Mouse (Mus musculus): ENCODE measurements around the gene Aunip. TPM values are rescaled to one million over a fixed set of nuclear protein-coding genes. Genes with fewer than 3 reads are reported as not detected.
"Not testable (repeated sequence)": the region's sequence is repeated elsewhere in the genome, so short reads cannot be mapped to it uniquely, and the experiment has no call there.

Aunip gene
- polyA plus RNA-seq, 1 experiment from 2014 or later = 13.7 TPM

DNA sequence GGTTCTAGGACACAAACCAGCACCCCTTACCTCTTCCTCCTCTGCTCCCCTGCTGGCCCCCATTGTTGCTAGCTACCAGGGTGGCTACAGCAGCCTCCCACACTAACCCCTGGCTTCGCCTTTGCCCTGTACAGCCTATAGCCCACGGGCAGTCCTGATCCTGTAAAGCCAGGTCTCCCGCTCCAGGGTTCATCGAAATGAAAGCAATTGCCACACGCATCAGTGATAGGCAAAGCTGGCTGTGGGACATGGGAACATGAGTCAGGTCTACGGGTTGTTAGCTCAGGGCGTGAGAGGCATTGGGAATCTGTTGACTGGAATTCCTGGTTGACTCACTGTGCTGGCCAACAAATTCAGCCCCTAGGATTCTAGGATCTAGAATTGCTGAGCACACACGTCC is 28.4 kb upstream of the Aunip start:
- 69% methylated on average over 8 of the region's 8 CpGs for WGBS (ENCODE audit: insufficient replicate concordance)

DNA sequence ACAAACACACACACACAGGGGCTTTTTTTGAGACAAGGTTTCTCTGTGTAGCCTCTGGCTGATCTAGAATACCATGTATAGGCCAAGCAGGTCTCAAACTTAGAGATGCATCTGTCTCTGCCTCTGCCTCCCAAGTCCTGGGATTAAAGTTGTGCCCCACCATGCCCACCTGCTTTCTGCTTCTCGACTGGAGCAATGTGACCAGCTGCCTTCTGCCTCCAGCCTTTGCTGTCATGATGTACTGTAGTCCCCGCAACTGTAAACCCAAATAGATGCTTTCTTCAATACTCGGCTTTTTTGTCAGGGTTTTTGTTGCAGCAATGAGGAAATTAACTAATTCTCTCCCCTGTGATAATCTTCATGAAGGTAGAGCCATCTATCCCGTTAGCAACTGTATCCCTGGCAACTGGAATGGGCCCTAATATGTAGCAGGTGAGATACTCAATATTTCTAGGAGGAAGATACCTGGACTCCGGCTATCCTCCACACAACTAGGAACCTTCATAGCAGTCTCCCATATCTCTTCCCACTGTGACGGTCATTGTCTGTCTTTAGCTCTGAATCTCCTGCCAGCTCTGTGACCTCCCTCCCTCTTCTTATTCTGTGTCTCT is 27.6 kb upstream of the Aunip start:
- H3K36me3 ChIP-seq (ENCODE audit: control insufficient read depth, insufficient read depth) = no peaks in the 10 kb centered on the region
- no peak overlapping the region for H3K27ac ChIP-seq (ENCODE audit: low read length)
- WGBS (ENCODE audit: insufficient replicate concordance) = 56% methylated on average over 6 of the region's 6 CpGs
- no peaks in the 10 kb centered on the region; the same call in 1 of the 2 replicates for H3K27me3 ChIP-seq (ENCODE audit: control insufficient read depth, insufficient read depth, low read depth, low read length)
- no peak overlapping the region for H3K9ac ChIP-seq (ENCODE audit: low read depth, low read length)
- H3K4me2 ChIP-seq (ENCODE audit: low read depth, low read length) = no peak overlapping the region
- no peak overlapping the region for H3K4me3 ChIP-seq (ENCODE audit: low read depth, low read length)
- ATAC-seq (ENCODE audit: low read depth) = no peak
- H3K4me1 ChIP-seq (ENCODE audit: control insufficient read depth, low read depth, low read length) = peaks cover 4% of the 10 kb centered on the region
- no peaks in the 10 kb centered on the region for H3K9me3 ChIP-seq (replicated peaks; ENCODE audit: control insufficient read depth, low read length)

More for the DNA sequence above, 28.4 kb upstream of the Aunip start:
- Histone ChIP-seq H3K4me1 (ENCODE audit: control insufficient read depth, low read depth, low read length) (peaks cover 7% of the 10 kb centered on the region), H3K4me2 (ENCODE audit: low read depth, low read length) (no peak overlapping the region), H3K4me3 (ENCODE audit: low read depth, low read length) (no peak overlapping the region), H3K36me3 (ENCODE audit: control insufficient read depth, insufficient read depth) (no peaks in the 10 kb centered on the region), H3K9me3 (replicated peaks; ENCODE audit: control insufficient read depth, low read length) (no peaks in the 10 kb centered on the region), H3K27ac (ENCODE audit: low read length) (no peak overlapping the region), H3K9ac (ENCODE audit: low read depth, low read length) (no peak overlapping the region), H3K27me3 (ENCODE audit: control insufficient read depth, insufficient read depth, low read depth, low read length) (no peaks in the 10 kb centered on the region; the same call in 1 of the 2 replicates)
- ATAC-seq (ENCODE audit: low read depth) = no peak

DNA sequence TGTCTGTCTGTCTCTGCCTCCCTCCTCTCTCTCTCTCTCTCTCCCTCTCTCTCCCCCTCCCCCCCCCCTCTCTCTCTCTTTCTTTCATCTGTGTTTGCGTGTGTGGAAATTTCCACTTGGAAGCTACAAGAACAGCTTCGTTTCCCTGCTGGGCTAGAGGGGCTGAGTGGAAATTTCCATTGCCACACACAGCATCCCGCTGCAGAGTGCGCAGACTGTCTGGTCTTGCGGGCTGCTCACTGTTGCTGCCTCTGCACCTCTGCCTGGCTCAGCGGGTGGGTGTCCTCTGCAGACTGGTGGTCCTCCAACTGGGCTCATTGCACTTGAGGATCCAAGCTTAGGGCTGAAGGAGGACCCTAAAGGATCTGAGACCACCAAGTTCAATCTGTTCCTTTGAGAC is 27.1 kb upstream of the Aunip start:
- Histone ChIP-seq H3K4me2 (ENCODE audit: low read depth, low read length) (no peak overlapping the region), H3K4me1 (ENCODE audit: control insufficient read depth, low read depth, low read length) (peaks cover 4% of the 10 kb centered on the region), H3K9ac (ENCODE audit: low read depth, low read length) (no peak overlapping the region), H3K36me3 (ENCODE audit: control insufficient read depth, insufficient read depth) (no peaks in the 10 kb centered on the region), H3K27me3 (ENCODE audit: control insufficient read depth, insufficient read depth, low read depth, low read length) (no peaks in the 10 kb centered on the region; the same call in 1 of the 2 replicates), H3K27ac (ENCODE audit: low read length) (no peak overlapping the region), H3K9me3 (replicated peaks; ENCODE audit: control insufficient read depth, low read length) (no peaks in the 10 kb centered on the region), H3K4me3 (ENCODE audit: low read depth, low read length) (no peak overlapping the region)
- no peak for ATAC-seq (ENCODE audit: low read depth)
- WGBS (ENCODE audit: insufficient replicate concordance) = 57% methylated on average over 6 of the region's 6 CpGs

DNA sequence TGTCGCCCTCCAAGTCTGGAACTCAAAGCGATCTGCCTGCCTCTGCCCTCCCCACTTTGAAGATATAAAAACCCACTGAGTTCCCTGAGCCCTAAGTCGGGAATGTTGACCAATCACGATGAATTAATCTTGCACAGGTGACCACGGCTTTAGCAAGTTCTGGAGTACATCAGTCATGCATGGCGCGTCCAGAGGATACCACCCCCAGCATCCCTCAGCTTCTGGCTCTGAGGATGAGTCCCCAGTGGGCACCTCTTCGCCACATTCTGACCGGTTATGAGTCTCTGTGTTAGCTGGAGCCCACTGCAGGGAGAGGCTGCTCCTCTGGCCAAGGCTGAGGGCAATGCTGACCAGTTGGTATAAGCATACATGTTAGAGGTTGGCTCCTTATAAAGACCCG is 26.6 kb upstream of the Aunip start:
- Histone ChIP-seq H3K27me3 (ENCODE audit: control insufficient read depth, insufficient read depth, low read depth, low read length) (no peaks in the 10 kb centered on the region; the same call in 1 of the 2 replicates), H3K36me3 (ENCODE audit: control insufficient read depth, insufficient read depth) (no peaks in the 10 kb centered on the region), H3K9me3 (replicated peaks; ENCODE audit: control insufficient read depth, low read length) (no peaks in the 10 kb centered on the region), H3K4me1 (ENCODE audit: control insufficient read depth, low read depth, low read length) (peaks cover 4% of the 10 kb centered on the region), H3K4me2 (ENCODE audit: low read depth, low read length) (no peak overlapping the region), H3K4me3 (ENCODE audit: low read depth, low read length) (no peak overlapping the region), H3K9ac (ENCODE audit: low read depth, low read length) (no peak overlapping the region), H3K27ac (ENCODE audit: low read length) (no peak overlapping the region)
- WGBS (ENCODE audit: insufficient replicate concordance) = 63% methylated on average over 10 of the region's 10 CpGs
- no peak for ATAC-seq (ENCODE audit: low read depth)

DNA sequence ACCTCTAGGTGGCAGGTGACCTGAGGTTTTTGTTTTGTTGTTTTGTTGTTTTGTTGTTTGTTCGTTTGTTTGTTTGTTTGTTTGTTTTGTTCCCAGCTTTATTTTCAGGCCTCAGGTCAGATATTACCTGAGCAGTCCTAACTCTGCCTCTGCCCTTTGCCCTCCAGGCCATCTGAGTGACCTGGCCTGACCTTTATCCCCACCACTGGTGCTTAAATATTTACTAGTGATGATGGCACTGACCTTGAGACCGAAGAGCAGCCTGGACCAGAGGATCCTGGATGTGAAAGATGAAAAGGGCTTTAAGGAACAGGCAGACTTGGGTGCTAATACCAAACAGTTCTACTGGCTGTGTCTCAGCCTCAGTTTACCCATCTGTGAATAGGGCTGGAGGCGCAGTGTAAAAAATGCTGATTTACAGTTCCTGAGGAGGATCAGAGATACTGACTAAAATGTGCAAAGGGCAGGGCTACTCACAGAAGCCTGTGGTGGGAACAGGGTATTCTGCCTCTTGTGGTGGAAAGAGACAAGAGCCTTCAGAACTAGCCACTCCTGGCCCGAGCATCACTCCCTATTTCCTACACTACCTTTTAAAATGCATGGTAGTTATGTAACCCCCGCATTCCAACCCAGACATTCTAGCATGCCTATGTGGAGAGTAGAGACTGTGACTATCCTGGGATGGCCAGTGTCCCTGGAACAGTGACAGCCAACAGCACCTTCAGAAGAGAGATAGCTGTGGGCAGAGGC is 25.5 kb upstream of the Aunip start:
- ATAC-seq (ENCODE audit: low read depth) = no peak
- Histone ChIP-seq H3K4me2 (ENCODE audit: low read depth, low read length) (no peak overlapping the region), H3K9ac (ENCODE audit: low read depth, low read length) (no peak overlapping the region)

DNA sequence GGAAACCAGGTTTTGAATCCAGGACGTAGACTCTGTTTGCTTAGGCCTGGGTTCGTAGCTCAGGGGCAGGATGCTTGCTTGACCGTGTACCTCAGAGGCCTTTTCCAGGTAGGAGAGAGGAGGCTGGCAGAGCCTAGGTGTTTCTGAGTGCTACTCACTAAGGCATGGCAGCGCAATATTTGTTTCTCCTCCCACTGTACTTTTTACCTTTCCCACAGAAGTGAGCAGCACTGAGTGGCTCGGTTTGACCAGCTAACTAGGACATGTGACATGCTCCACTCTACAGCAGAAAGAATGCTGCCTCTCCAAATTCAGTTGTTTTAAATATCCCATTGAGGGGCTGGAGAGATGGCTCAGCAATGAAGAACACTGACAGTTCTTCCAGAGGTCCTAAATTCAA is 22.6 kb upstream of the Aunip start:
- Histone ChIP-seq H3K27me3 (ENCODE audit: control insufficient read depth, insufficient read depth, low read depth, low read length) (no peaks in the 10 kb centered on the region), H3K4me3 (ENCODE audit: low read depth, low read length) (no peak overlapping the region), H3K4me1 (ENCODE audit: control insufficient read depth, low read depth, low read length) (peaks cover 8% of the 10 kb centered on the region), H3K36me3 (ENCODE audit: control insufficient read depth, insufficient read depth) (no peaks in the 10 kb centered on the region), H3K9ac (ENCODE audit: low read depth, low read length) (no peak overlapping the region), H3K4me2 (ENCODE audit: low read depth, low read length) (no peak overlapping the region), H3K9me3 (replicated peaks; ENCODE audit: control insufficient read depth, low read length) (no peaks in the 10 kb centered on the region), H3K27ac (ENCODE audit: low read length) (no peak overlapping the region)
- WGBS (ENCODE audit: insufficient replicate concordance) = 69% methylated on average over 5 of the region's 5 CpGs
- ATAC-seq (ENCODE audit: low read depth) = peak; percentile 66

More for the DNA sequence above, 25.5 kb upstream of the Aunip start:
- Histone ChIP-seq H3K4me1 (ENCODE audit: control insufficient read depth, low read depth, low read length) (peaks cover 10% of the 10 kb centered on the region), H3K9me3 (replicated peaks; ENCODE audit: control insufficient read depth, low read length) (no peaks in the 10 kb centered on the region), H3K27ac (ENCODE audit: low read length) (no peak overlapping the region), H3K36me3 (ENCODE audit: control insufficient read depth, insufficient read depth) (no peaks in the 10 kb centered on the region), H3K27me3 (ENCODE audit: control insufficient read depth, insufficient read depth, low read depth, low read length) (no peaks in the 10 kb centered on the region; the same call in 1 of the 2 replicates), H3K4me3 (ENCODE audit: low read depth, low read length) (no peak overlapping the region)
- 62% methylated on average over 5 of the region's 5 CpGs for WGBS (ENCODE audit: insufficient replicate concordance)

DNA sequence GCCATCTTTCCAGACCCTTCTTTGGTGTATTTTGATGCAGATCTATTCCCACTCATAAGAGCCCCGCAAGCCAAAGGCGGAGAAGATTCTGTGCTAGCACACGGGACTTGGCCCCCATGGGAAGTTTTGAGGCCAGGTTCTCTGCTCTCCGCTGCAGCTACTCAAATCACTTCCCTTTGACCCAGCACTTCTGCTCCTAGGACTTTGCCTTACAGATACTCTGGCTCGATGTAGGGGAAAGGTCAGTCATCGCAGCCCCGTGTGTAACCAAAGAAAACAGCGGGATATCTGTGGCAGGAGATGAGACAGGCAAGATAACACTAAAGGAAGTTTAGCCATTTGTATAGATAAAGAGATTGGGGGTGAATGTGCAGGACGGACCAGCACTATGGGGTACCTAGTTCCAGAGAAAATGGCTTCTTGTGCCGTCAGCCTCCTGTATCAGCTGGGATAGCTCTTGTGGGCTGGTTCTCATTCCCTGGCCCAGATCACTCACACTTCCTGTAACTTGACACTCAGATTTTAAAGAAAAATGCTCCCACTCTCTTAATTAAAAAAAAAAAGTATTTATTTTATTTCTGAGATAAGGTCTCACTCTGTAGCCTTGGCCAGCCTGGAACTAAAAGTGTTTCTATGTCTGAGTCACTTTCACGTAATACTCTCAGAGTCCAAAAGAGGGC is 20.7 kb upstream of the Aunip start:
- peak; percentile 53 for ATAC-seq (ENCODE audit: low read depth)
- no peak overlapping the region for H3K9ac ChIP-seq (ENCODE audit: low read depth, low read length)

DNA sequence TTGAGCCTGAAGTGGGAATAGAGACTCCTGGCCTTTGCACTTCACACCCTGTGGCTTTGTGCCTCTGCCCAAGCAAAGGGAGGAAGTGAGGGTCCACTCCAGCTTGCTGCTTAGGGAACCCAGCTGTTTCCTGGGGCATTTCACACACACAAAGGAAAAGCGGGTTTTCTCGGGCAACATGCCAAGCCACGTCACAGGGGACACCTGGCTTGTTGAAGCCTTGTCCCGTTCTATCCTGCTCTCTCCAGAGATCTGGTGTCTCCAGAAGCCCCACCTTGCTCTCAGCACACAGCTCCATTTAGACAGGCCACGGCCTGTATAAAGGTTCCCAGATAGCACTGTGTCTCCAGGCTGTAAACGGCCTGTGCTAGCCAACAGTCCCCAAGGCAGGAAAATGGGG is 19.1 kb upstream of the Aunip start:
- Histone ChIP-seq H3K4me2 (ENCODE audit: low read depth, low read length) (no peak overlapping the region), H3K4me3 (ENCODE audit: low read depth, low read length) (no peak overlapping the region), H3K36me3 (ENCODE audit: control insufficient read depth, insufficient read depth) (no peaks in the 10 kb centered on the region), H3K9ac (ENCODE audit: low read depth, low read length) (no peak overlapping the region), H3K9me3 (replicated peaks; ENCODE audit: control insufficient read depth, low read length) (no peaks in the 10 kb centered on the region), H3K27ac (ENCODE audit: low read length) (no peak overlapping the region), H3K27me3 (ENCODE audit: control insufficient read depth, insufficient read depth, low read depth, low read length) (no peaks in the 10 kb centered on the region), H3K4me1 (ENCODE audit: control insufficient read depth, low read depth, low read length) (peaks cover 32% of the 10 kb centered on the region)
- WGBS (ENCODE audit: insufficient replicate concordance) = 45% methylated on average over 6 of the region's 6 CpGs
- ATAC-seq (ENCODE audit: low read depth) = no peak

More for the DNA sequence above, 20.7 kb upstream of the Aunip start:
- no peak overlapping the region for H3K4me3 ChIP-seq (ENCODE audit: low read depth, low read length)
- peaks cover 18% of the 10 kb centered on the region for H3K4me1 ChIP-seq (ENCODE audit: control insufficient read depth, low read depth, low read length)
- no peaks in the 10 kb centered on the region for H3K9me3 ChIP-seq (replicated peaks; ENCODE audit: control insufficient read depth, low read length)
- H3K36me3 ChIP-seq (ENCODE audit: control insufficient read depth, insufficient read depth) = no peaks in the 10 kb centered on the region
- 44% methylated on average over 11 of the region's 11 CpGs for WGBS (ENCODE audit: insufficient replicate concordance)
- peak overlapping the region; percentile 21; the same call in 1 of the 2 replicates for H3K4me2 ChIP-seq (ENCODE audit: low read depth, low read length)
- no peaks in the 10 kb centered on the region for H3K27me3 ChIP-seq (ENCODE audit: control insufficient read depth, insufficient read depth, low read depth, low read length)
- H3K27ac ChIP-seq (ENCODE audit: low read length) = peak overlapping the region; percentile 66

DNA sequence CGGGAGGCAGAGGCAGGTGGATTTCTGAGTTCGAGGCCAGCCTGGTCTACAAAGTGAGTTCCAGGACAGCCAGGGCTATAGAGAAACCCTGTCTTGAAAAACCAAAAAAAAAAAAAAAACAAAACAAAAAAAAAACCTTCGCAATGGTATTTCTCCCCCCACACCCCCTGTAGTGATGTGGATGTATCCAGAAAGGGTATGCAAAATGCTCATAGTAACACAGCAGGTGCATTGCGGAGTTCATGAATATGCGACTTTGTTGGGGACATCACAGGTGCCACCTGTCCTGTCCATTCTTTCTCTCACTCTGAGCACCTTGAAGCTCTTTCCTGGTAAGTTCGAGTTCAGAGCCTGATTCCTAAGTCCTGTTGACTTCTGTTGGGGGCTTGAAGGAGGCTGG is 16.6 kb upstream of the Aunip start:
- not testable (repeated sequence) for H3K27me3 ChIP-seq (ENCODE audit: control insufficient read depth, insufficient read depth, low read depth, low read length); ATAC-seq (ENCODE audit: low read depth); H3K36me3 ChIP-seq (ENCODE audit: control insufficient read depth, insufficient read depth); H3K9me3 ChIP-seq (replicated peaks; ENCODE audit: control insufficient read depth, low read length); H3K9ac ChIP-seq (ENCODE audit: low read depth, low read length); H3K4me3 ChIP-seq (ENCODE audit: low read depth, low read length); H3K4me2 ChIP-seq (ENCODE audit: low read depth, low read length)
- peak overlapping the region; percentile 43; the same call in 1 of the 2 replicates for H3K27ac ChIP-seq (ENCODE audit: low read length)
- H3K4me1 ChIP-seq (ENCODE audit: control insufficient read depth, low read depth, low read length) = peaks cover 51% of the 10 kb centered on the region
- WGBS (ENCODE audit: insufficient replicate concordance) = 67% methylated on average over 6 of the region's 6 CpGs
